Mouse (Mus musculus) NIH3T3 (cell line): Measurements from ENCODE around the gene Selenbp2.
A peak's percentile ranks its signal among the peaks of the same experiment; 100 is the strongest.
"Not testable (repeated sequence)": the region's sequence is repeated elsewhere in the genome, so short reads cannot be mapped to it uniquely, and the experiment has no call there.

Experiments
- DNase-seq: peaks from one replicate; pipeline ENCODE4 v3.0.0-alpha.2; 2012; ENCODE audit warnings: low read depth

Selenbp2 gene

DNA sequence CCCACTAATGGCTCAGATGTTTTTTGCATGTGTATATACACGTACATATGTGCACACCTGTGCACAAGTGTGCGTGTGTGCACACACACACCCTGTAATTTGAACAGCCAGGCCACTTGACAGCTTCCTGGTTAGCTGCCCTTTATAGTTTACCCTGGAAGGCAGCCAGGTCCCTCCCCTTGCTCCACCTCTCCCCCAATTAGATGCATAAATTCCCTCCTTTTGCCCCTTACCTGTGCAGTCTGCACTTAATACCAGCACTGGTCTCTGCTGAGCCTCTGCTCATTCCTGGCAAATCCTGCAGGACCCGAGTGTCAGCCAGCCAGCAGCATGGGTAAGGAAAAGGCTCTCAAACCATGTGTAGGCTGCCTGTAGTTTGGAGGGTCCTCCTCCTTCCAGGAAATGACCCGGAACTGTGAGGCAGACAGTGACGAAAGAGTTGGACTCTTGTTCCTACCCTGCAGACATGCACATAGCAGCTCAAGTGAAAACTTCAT lies at the start of gene Selenbp2:
Selenbp2 (plus strand) TSS at position 228 of the 497 bp plus-strand sequence.
- DNase-seq, result no peak

DNA sequence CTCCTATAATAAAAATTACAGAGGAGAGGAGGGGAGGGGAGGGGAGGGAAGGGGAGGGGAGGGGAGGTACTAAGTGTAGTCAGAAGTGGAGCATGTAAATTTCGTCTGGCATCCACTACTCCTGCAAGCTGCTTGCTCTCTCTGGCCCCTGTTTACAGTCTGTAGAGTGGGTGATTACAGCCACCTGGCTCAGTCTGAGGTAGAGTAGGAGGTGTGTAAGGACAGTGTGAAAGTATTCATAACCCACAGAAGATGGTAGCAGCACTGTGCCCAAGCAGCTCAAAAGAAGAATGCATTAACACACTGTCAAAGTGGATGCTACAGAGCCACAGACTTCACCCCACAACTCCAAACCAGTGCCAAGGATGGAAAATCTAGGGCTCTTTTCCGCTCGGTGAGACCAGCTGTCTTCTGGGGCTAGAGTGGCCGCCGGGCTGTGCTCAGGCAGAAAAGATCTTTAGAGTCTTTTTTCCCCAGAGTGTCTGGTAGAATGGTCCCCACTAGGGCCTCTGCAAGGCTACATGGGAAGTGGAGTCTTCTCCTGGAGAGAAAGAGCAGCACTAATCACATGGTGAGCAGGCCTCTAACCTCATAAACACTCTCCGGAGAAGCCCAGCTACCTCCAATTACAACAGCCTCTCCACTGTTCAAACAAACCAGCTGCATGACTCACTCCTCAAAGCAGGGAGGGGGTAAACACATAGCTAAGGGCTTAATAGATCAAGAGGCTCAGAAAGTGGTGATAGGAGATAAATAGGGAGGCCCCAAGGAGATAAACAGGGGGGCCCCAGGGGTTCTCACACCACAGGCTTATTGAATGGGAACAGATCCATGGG lies 44.4 kb upstream of the Selenbp2 start:
- DNase-seq, result peak; percentile 77

DNA sequence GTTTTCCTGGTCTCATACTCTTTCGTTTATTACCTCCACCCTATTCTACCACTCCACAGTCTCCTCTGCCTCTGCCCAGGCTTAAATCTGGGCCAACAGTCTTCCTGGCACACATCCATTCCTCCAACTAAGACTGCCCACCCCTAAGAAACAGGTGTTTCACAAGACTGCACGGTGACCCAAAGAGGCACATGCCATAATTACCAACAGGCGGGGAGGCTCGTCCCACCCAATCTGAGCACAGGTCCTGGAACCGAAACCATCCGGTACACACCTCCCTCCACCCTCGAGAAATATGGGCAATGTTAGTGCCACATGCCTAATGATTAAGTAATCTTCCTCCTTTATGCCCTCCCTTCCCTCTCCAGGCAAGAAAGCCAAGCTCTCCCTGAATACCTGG lies 42.9 kb upstream of the Selenbp2 start:
- peak; percentile 16 for DNase-seq

DNA sequence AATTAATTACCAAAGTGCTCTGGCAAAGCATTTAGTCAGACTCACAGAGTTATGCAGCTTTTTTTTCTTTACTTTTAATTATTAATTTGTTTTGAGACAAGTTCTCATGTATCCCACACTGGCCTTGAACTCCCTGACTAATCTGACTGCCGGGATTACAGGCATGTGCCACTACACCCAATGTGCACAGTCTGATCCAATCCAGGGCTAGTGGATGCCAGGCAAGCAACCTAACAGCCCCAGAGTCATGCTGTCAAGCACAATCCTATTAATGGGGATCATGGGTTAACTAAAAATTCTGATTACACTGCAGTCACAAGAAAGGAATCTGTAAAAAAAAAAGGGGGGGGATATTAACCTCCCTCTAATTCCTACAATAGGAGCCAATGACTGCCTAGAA lies 39.4 kb upstream of the Selenbp2 start:
- not testable (repeated sequence) for DNase-seq

DNA sequence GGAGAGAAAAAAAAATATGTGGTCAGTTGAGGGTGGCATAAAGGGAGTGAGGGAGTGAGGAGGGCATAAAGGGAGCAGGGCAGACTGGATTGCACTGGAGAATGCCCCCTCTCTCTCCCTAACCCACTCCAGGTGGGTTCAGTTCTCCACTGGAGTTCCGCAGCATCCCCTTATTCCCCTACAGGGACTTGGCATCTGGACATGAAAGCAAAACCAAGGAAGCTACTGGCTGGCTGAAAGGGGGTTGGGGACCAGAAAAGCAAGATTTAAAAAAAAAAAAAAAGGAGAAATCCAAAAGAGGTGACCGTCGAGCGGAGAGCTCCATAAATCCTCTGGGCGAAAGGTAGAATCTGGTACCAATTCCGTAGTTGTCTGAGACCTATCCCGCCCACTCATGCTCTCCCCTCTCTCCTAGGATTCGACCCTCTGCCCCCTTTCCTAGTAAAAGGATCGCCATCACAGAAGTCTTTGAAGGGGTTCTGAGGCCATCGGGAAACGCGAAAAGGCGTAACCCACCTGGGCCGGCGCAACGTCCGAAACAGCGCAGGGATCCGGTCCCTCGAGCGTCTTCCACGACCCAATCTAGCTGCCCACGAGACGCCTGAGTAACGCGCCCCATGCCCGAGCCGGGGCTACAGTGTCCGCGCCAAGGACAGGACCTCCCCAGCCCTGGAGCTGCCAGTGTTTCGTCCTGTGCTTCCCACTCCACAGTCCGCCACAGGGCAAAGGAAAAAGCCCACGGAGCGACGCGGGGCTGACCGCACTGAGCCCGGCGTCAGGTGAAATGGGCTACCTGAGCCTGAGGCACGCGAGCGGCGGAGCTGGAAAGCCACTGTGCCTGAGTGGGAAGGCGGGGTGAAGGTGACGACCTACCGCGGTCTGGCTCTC lies 35.3 kb upstream of the Selenbp2 start:
- not testable (repeated sequence) for DNase-seq

DNA sequence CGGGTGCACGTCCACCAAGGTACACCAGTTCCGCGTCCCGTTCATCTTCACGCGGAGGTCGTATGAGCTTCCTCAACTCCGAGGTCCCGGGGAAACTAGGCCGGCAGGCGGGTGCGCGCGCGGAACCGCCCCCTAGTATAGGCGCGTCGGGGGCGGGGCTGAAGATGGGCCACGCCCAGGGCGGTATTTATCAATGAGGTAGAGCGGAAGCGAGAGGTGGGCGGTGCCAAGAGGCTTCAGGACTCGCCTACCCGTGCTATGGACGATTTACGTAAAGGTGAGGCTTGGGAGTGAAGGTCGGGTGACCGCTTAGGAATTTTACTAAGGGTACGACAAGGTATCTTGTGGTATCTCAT lies 34.6 kb upstream of the Selenbp2 start, which contains the start of gene Tuft1:
Tuft1 (minus strand) TSS at position 133 of the 356 bp plus-strand sequence.
- not testable (repeated sequence) for DNase-seq

DNA sequence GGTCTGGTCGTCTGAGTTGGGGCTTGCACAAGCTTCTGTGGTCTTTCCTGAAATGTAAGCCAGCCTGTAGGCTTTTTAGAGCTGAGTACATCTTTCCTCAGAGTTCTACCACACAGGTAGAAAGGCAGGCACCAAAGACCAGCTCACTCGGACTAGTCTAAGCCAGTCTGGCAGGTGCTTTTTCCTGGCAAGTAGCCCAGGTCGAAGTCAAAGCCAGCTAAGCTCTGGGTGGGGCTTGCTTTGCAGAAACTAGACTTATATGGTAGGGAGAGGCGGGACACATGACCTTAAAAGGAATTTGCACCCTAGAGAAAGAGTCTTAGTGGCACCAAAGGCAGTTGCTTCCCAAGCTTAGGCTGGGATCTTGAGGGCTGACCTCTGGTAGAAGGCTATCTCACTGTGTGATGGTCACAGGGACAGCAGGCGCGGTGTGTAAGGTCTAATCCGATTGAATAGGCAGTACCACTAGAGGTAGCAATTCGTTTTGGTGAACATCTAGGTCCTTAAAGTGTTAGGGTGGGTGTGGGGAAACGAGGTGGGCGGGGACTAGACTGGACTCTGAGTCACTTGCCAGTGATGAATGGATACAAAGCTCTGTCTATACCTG lies 34.1 kb upstream of the Selenbp2 start:
- DNase-seq, result not testable (repeated sequence)

DNA sequence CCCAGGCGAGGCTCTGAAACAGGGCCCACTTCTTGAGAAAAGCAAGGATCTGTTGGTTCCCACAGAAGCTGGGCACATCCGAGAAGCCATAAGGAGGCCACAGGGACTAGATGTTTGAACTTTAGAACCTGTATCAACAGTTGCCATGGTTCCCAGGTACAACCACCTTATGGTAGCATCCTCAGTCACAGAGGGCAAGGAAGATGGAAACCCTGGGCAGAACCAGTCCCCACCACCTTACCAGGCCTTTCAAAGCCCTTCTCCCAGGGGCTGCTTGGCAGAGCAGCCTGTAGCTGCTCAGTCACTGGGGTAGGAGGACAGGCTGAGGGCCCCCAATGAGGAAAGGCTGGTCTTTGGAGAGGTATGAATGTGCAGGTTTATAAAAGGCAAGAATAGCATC lies 32.5 kb upstream of the Selenbp2 start:
- not testable (repeated sequence) for DNase-seq

DNA sequence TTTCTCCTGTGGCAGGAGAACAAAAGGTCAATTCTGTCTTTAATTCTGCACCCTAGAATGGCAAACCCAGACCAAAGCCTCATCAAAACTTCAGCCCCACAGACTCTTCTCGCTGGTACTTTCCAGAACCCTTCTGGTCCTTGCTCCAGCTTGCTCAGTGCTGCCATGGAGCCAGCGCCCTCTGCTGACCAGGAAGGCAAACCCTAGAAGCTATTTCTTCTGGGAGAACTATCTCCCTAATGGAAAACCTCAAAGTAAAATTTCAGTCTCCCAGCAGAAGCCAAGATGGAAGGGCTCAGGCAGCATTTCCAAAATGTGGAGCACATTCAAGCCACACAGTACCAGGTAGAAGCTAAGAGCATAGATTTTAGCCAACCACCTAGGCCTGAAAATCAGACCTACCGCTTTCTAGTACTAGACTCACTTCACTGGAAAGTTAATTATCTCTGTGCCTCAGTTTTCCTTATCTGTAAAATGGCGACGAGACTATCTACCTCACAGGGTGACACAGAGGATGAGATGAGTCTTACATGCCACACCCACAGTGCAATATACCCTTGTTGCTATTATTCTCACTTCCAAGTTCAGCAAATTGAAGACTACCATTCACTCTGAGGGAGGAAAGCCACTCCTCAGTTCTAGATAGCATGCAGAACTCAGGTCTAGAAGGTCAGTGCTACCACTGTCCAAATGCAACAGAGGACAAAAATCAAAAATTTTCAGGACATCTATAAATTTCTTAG lies 28.1 kb upstream of the Selenbp2 start:
- not testable (repeated sequence) for DNase-seq

DNA sequence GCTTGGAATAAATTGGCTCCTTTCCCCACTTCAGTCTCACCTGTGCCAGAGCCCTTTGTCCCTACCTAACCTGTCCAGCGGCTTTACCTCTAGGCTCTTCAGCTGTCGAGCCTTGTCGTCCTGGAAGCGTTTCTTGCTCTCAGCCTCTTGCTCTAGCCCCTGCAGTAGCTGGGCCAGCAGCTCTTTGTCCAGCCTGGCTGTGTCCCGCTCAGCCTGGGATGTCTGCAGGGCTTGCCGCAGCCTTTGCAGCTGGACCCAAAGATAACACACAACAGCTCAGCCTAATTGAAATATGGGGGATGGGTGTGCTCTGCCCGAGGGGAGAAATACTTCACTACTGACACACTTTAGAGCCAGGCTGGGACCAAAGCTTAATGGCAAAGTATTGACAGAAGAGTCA lies 27.5 kb upstream of the Selenbp2 start:
- DNase-seq, result not testable (repeated sequence)

DNA sequence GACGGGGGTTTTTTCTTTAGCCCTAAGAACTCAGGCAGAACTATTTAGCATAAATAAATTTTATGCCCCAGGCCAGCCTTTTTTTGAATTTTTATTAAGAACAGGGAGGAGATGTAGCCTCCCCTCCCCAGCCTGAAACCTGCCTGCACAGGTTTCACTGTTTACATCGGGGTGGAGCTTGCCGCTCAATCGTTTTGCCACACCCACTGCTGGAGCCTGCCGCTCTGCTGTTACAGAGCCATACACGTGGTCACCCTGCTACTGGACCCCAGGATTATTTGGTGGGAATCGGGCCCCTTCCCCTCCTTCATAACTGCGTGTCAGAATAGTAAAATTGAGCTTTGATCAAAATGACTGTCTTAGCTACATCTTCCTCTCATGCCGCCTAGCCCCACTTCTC lies 18.3 kb upstream of the Selenbp2 start:
- not testable (repeated sequence) for DNase-seq

DNA sequence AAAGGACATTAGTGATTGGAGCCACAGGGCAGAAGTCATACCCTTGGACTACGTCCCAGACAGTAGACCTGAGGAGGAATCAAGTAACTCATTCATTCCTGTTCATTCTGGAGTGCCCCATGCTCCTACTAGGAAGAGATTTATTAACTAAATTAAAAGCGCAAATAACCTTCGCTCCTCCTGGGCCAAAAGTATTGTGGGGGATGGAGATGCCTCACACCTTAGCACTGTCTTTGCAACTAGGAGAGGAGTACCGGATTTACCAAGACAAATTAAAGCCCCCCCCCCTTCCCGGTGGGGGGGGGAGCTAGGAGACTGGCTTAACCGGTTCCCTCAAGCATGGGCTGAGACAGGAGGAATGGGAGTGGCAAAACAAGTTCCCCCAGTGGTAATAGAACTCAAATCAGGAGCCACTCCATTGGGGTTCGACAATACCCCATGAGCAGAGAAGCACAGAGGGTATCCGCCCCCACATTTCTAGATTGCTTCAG lies 14.0 kb upstream of the Selenbp2 start:
- no peak for DNase-seq

DNA sequence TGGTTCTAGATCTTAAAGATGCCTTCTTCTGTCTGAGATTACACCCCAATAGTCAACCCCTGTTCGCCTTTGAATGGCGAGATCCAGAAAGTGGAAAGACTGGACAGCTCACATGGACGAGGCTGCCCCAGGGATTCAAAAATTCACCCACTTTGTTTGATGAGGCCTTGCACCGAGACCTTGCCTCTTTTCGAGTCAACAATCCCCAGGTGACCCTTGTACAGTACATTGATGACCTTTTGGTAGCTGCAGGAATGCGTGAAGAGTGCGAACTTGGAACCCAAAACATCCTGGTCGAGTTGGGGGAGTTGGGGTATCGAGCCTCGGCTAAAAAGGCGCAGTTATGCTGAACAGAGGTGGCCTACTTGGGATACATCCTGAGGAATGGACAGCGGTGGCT lies 13.3 kb upstream of the Selenbp2 start:
- DNase-seq, result not testable (repeated sequence)

DNA sequence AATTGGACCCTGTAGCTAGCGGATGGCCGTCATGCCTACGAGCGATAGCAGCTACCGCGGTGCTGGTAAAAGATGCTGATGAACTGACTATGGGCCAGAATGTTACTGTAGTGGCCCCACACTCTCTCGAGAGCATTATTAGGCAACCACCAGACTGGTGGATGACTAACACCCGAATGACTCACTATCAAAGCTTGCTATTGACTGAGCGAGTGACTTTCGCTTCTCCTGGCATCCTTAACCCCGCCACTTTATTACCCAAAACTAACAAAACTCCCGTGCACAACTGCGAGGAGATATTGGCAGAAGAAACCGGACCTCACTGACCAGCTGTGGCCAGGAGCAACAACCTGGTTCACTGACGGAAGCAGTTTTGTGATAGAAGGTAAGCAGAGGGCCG lies 12.6 kb upstream of the Selenbp2 start:
- peak; percentile 84 for DNase-seq

DNA sequence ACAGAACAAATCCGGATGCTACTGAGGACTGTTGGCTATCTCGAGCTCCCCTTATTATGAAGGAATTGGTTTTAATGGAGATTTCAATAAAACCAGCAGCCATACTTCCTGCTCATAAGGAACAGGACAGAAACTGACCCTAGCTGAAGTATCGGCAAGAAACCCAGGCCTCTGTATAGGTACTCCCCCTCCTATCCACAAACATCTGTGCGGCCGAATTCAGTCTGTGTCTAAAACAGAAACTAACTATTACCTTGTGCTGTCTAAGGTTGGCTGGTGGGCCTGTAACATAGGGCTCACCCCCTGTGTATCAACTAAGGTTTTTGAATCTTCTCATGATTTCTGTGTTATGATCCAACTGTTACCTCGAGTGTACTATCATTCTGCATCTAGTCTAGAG lies 9.7 kb upstream of the Selenbp2 start:
- DNase-seq, result no peak

DNA sequence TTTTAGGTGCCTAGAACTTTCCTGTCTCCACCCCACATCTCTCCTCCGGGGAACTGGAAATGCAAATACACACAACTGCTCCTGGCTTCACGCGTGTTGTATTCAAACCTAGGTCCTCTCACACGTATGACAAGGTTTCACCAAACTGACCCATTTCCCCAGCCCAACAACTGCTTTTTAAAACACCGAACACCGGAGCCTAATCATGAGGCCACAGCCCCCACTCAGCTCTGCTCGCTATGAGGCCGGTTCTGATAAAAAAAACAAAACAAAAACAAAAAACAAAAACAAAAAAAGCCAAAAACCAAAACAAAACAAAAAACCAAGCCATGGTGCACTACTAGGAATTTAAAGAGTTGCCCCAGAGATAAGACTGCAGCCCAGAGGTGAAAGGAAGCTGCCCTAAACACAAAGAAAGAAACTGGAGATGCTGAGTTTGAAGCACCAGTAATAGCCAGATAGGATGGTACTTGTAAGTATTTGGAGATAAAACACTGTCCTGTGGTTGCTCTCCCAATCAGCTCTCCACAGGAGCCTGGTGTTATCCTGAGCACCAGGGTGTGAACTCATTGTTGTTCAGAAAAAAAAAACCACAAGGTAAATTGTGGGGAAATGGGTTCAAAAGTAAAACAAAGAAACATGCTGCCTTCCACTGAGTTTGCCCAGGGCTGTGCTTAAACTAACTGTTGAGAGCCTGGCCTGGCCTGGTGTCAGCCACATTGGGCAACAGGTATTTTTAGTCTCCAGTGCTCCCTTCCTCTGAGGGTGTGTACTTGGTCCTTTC lies 7.2 kb upstream of the Selenbp2 start:
- not testable (repeated sequence) for DNase-seq

DNA sequence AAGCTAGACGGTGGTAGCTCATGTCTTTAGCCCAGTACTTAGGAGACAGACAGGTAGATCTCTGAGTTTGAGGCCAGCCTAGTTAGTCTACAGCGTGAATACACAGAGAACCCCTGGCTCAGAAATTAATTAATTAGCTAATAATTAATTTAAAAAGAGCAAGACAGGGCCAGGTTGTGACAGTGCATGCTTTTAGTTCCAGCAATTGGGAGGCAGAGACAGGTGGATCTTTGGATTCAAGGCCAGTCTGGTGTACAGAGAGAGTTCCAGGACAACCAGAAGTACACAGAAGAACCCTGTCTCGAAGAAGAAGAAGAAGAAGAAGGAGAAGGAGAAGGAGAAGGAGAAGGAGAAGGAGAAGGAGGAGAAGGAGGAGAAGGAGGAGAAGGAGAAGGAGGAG lies 4.7 kb upstream of the Selenbp2 start:
- not testable (repeated sequence) for DNase-seq

DNA sequence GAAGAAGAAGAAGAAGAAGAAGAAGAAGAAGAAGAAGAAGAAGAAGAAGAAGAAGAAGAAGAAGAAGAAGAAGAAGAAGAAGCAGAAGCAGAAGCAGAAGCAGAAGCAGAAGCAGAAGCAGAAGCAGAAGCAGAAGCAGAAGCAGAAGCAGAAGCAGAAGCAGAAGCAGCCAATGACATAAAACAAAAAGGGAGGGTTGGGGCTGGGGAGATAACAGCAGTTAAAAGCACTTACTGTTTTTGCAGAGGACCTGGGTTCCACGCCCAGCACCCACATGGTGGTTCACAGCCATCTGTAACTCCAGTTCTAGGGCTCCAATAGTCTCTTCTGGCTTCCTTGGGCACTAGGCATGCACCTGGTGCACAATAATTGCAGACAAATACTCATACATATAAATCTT lies 4.2 kb upstream of the Selenbp2 start:
- not testable (repeated sequence) for DNase-seq

DNA sequence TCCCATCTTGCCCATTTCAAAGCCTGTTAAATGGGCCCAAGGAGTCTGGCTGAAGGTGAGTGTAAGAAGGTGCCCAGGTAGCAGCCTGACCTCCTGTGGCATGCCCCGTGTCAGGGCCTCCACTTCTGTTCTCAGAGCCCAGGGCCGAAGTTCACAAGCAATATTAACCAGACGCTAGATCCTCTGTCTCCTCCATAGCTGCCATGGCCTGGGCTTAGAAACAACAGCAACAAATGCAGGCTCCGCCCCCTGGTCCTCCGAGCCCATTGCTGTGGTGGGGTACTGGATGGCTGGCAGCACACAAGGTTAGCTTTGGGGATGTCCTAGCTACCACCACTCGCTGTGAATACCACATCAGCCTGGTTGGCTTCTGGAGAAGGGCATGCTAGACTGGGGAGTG lies 3.2 kb upstream of the Selenbp2 start:
- DNase-seq, result not testable (repeated sequence)

DNA sequence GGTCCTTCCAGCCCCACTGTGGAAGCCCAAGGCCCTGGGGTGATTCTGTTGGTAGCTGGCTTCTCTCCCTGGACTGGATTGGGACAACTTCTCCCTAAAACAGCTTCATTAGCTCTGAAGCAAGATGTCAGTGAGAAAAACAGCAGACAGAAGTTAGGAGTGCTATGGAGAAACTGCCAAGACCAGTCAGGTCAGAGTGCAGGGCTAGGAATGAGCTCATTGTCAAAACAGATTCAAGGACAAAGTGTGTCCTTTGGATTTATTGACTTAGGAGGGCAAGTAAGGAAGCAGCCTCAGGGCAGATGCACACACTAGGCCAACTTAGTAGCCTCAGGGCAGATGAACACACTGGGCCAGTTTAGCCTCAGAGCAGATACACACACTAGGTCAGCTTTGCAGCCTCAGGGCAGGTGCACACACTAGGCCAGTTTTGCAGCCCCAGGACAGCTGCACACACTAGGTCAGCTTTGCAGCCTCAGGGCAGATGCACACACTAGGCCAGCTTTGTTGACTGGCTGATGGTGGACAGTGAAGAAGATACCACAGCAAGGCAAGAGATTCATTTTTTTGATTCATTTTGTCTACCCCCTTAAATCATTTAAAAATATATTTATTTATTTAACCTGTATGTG lies 2.6 kb upstream of the Selenbp2 start:
- no peak for DNase-seq
